Mouse (Mus musculus) ES-E14 (cell line): ENCODE results near the gene Tspan3. TPM values are rescaled to one million over a fixed set of nuclear protein-coding genes. Genes with fewer than 3 reads are reported as not detected.

Source experiments
- DNase-seq: peaks from one replicate; pipeline ENCODE4 v3.0.0-alpha.2; 2013; ENCODE audit warnings: low read depth, low spot score
- H3K27ac ChIP-seq: 2 replicates; pipeline ENCODE4 v1.5.1; 2012; ENCODE audit warnings: low read depth, mild to moderate bottlenecking, low read length, moderate library complexity, mixed read lengths; ENCODE audit not compliant: poor library complexity, insufficient read depth, severe bottlenecking
- H3K36me3 ChIP-seq: 2 replicates; pipeline ENCODE4 v1.6.1; 2012; ENCODE audit warnings: mild to moderate bottlenecking, low read length, moderate library complexity, mixed read lengths; ENCODE audit not compliant: control insufficient read depth, poor library complexity, insufficient read depth, severe bottlenecking
- H3K4me1 ChIP-seq, 2 experiments: fragments of 150-350 bp in 1 of 2; sonication (generic) in 1 of 2; 2 replicates each; pipeline ENCODE4 v1.6.1; 2012; ENCODE audit warnings: low read length in 2 of 2, mild to moderate bottlenecking in 1 of 2, mixed read lengths in 1 of 2; ENCODE audit not compliant: control insufficient read depth in 2 of 2, insufficient read depth in 2 of 2, poor library complexity in 1 of 2
- H3K4me3 ChIP-seq, 2 experiments: fragments of 150-350 bp in 1 of 2; sonication (generic) in 1 of 2; 2 replicates each; pipeline ENCODE4 v1.5.1; 2012; ENCODE audit warnings: low read length in 2 of 2, low read depth in 1 of 2, mild to moderate bottlenecking in 1 of 2, mixed read lengths in 1 of 2; ENCODE audit not compliant: insufficient read depth in 1 of 2, poor library complexity in 1 of 2, severe bottlenecking in 1 of 2
- H3K9ac ChIP-seq: 2 replicates; pipeline ENCODE4 v1.6.1; 2012; ENCODE audit warnings: low read depth, mild to moderate bottlenecking, low read length, mixed read lengths; ENCODE audit not compliant: poor library complexity, insufficient read depth, severe bottlenecking
- H3K9me3 ChIP-seq: fragments of 150-350 bp; sonication (generic); 2 replicates; pipeline ENCODE4 v1.6.1; 2012; ENCODE audit warnings: low read depth, mild to moderate bottlenecking, low read length; ENCODE audit not compliant: control insufficient read depth, insufficient read depth
- CHD2 ChIP-seq: IDR thresholded peaks from 2 replicates; pipeline ENCODE4 v1.6.1; 2014; ENCODE audit warnings: mild to moderate bottlenecking, low read depth, low read length, inconsistent platforms
- HCFC1 ChIP-seq: IDR thresholded peaks from 2 replicates; pipeline ENCODE4 v1.6.1; 2012; ENCODE audit warnings: low read length, inconsistent platforms, borderline replicate concordance; ENCODE audit not compliant: insufficient read depth
- MAFK ChIP-seq: IDR thresholded peaks from 2 replicates; pipeline ENCODE4 v1.6.1; 2014; ENCODE audit warnings: mild to moderate bottlenecking, low read depth, low read length, inconsistent platforms; ENCODE audit not compliant: insufficient read depth
- ZC3H11A ChIP-seq: IDR thresholded peaks from 2 replicates; pipeline ENCODE4 v1.6.1; 2012; ENCODE audit warnings: low read depth, mild to moderate bottlenecking, inconsistent platforms, low read length, borderline replicate concordance
- ZNF384 ChIP-seq: IDR thresholded peaks from 2 replicates; pipeline ENCODE4 v1.6.1; 2012; ENCODE audit warnings: low read depth, low read length, inconsistent platforms
- in situ Hi-C, 2 experiments: fragments of 600-800 bp; cut with MboI; formaldehyde crosslinking; loops; one replicate each; pipeline ENCODE4 v1.15.1; 2025; ENCODE audit warnings: low sequenced_read_pairs in 2 of 2, inconsistent platforms in 1 of 2; ENCODE audit not compliant: unreplicated experiment in 2 of 2
- total RNA-seq: library from RNA; depleted of rRNA; stranded (reverse); fragments of 300-350 nt; gene quantifications from 2 replicates; pipeline ENCODE4 v1.2.3, GENCODE M21; 2012

Tspan3 gene
- total RNA-seq, 1 experiment: 158 TPM

GRCm38 (mm10) chr9:56097584-56098298, 67.5 kb downstream of the Tspan3 start:
- Histone ChIP-seq H3K4me1 (no peaks in the 10 kb centered on the region), H3K4me3 (no peak overlapping the region), H3K9me3 (no peaks in the 10 kb centered on the region), H3K36me3 (no peaks in the 10 kb centered on the region), H3K27ac (no peak overlapping the region), H3K9ac (no peak overlapping the region)
- DNase-seq: no peak
- TF ChIP-seq ZNF384 (no peak), HCFC1 (no peak), CHD2 (no peak), MAFK (no peak), ZC3H11A (no peak)
- in situ Hi-C loops: no loop called here

GRCm38 (mm10) chr9:56092102-56092501, 73.2 kb downstream of the Tspan3 start:
- no peaks in the 10 kb centered on the region for H3K9me3 ChIP-seq
- H3K4me1 ChIP-seq: peaks cover 0 to 14% of the 10 kb centered on the region in 2 experiments; a peak in 2 of 4 replicates
- in situ Hi-C loops: no loop called here
- DNase-seq: no peak
- H3K36me3 ChIP-seq: no peaks in the 10 kb centered on the region
- H3K27ac ChIP-seq: no peak overlapping the region
- TF ChIP-seq MAFK: no peak
- TF ChIP-seq HCFC1: no peak
- no peak for TF ChIP-seq CHD2
- TF ChIP-seq ZNF384: no peak
- no peak for TF ChIP-seq ZC3H11A
- no peak overlapping the region for H3K9ac ChIP-seq
- H3K4me3 ChIP-seq: no peak overlapping the region

- DNase-seq: no peak
- H3K9me3 ChIP-seq: no peaks in the 10 kb centered on the region
- H3K4me3 ChIP-seq: peak overlapping the region; percentile 62 to 66; a peak in 2 of 4 replicates
- H3K27ac ChIP-seq: no peak overlapping the region
- peak overlapping the region; percentile 65; the same call in 1 of the 2 replicates for H3K9ac ChIP-seq
- in situ Hi-C loops: no loop called here
- peaks cover 0 to 14% of the 10 kb centered on the region in 2 experiments; a peak in 2 of 4 replicates for H3K4me1 ChIP-seq
- no peaks in the 10 kb centered on the region for H3K36me3 ChIP-seq
- TF ChIP-seq MAFK: no peak
- TF ChIP-seq HCFC1: no peak
These were observed 74.6 kb downstream of the Tspan3 start for GRCm38 (mm10) chr9:56090546-56091225.

GRCm38 (mm10) chr9:56089778-56090520, 75.3 kb downstream of the Tspan3 start, which contains the start of gene Pstpip1:
Gene Pstpip1 (plus strand): TSS chr9:56089962.
- Histone ChIP-seq H3K9ac (peak within 1 kb of the TSS; percentile 65), H3K4me3 (peak within 1 kb of the TSS; percentile 62 to 66), H3K27ac (0 out of 2 replicates have a peak within 1 kb of the TSS, but pooled peaks have one; percentile 9), H3K36me3 (no peaks in the 10 kb centered on the region), H3K4me1 (peaks cover 0 to 14% of the 10 kb centered on the region in 2 experiments; a peak in 2 of 4 replicates), H3K9me3 (no peaks in the 10 kb centered on the region)
- DNase-seq: peak; percentile 34
- in situ Hi-C loops: no loop called here
- TF ChIP-seq ZC3H11A: no peak
- TF ChIP-seq ZNF384: no peak
- TF ChIP-seq CHD2: no peak
- TF ChIP-seq HCFC1: no peak
- no peak for TF ChIP-seq MAFK
